In the genomic region with DNA sequence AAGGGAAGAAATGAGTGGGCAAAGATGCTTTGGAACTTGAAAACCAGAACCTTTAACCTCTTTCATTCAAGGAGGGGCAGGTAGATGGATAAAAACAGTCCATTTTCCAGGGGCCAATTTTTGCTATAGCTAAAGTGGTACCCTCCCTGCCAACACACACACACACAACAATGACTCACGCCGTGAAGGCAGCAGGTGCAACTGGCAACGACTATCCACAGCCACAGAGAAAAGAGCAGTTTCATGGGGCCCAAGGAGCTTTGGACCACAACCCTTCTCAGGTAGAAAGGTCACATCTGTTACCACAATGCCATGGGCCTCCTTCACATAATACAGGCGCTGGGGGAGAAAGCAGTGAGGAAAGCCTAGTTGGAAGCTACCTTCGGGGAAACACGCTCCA, we compare ENCODE assay signal across 28 mouse cellular contexts. TPM values are rescaled to one million over a fixed set of nuclear protein-coding genes. Genes with fewer than 3 reads are reported as not detected.
"Had no signal": no experiment of that assay in that cellular context is flagged by ENCODE, and none has a peak within 500 bp of the region (broad histone marks: within the 10 kb centered on the region; RNA-seq: fewer than 3 reads in every experiment).

No protein-coding gene starts in this region.

- H3K9ac ChIP-seq: heart, embryonic 12.5 days; hindbrain, embryonic 14.5 days; intestine, embryonic 15.5 days; limb, embryonic 12.5 days; liver, embryonic 13.5 days; liver, embryonic 15.5 days; liver, postnatal 0 days had no signal

- H3K27ac ChIP-seq: gastrocnemius, adult 2 months; heart, embryonic 10.5 days; hindbrain, embryonic 10.5 days; hindbrain, embryonic 14.5 days; intestine, embryonic 15.5 days; layer of hippocampus, adult 2 months; left cerebral cortex, adult 2 months; limb, embryonic 10.5 days; limb, embryonic 12.5 days; liver, embryonic 13.5 days; liver, embryonic 15.5 days had no signal

- H3K27me3 ChIP-seq: heart, embryonic 12.5 days; intestine, embryonic 15.5 days; limb, embryonic 12.5 days; liver, embryonic 13.5 days; liver, embryonic 15.5 days had no signal

- DNase-seq: gastrocnemius, adult 2 months; gastrocnemius, postnatal 10 days; gastrocnemius, postnatal 25 days; heart, adult 18-20 months; heart, postnatal 10 days; heart, postnatal 4 days; kidney, adult 18-20 months; kidney, adult 8-10 months; kidney, postnatal 10 days; kidney, postnatal 25 days; kidney, postnatal 4 days; liver; liver, embryonic 13.5 days; liver, postnatal 0 days had no signal

- ATAC-seq: hindbrain, embryonic 16.5 days; inflammation-experienced regulatory T-cells, adult 6 months; intestine, embryonic 15.5 days; intestine, postnatal 0 days; liver, postnatal 0 days had no signal

- H3K4me2 ChIP-seq: heart, embryonic 12.5 days; hindbrain, embryonic 14.5 days; intestine, embryonic 15.5 days; limb, embryonic 12.5 days; liver, embryonic 11.5 days; liver, embryonic 13.5 days; liver, embryonic 15.5 days had no signal

- H3K9me3 ChIP-seq: heart, embryonic 10.5 days; heart, embryonic 12.5 days; hindbrain, embryonic 10.5 days; intestine, embryonic 15.5 days; limb, embryonic 10.5 days; limb, embryonic 12.5 days; liver, embryonic 13.5 days; liver, embryonic 15.5 days had no signal

- H3K4me3 ChIP-seq: gastrocnemius, adult 2 months; heart, embryonic 10.5 days; heart, embryonic 12.5 days; hindbrain, embryonic 10.5 days; intestine, embryonic 15.5 days; layer of hippocampus, adult 2 months; left cerebral cortex, adult 2 months; limb, embryonic 10.5 days; limb, embryonic 12.5 days; liver, embryonic 13.5 days; liver, embryonic 15.5 days had no signal

RNA-seq across cellular contexts. Expression of gene Cgref1, which starts 10.4 kb away (rescaled TPM):
- polyA plus RNA-seq: inflammation-experienced regulatory T-cells, adult 6 months had no signal

RNA-seq across cellular contexts. Expression of gene Tcf23, which starts 12.7 kb away (rescaled TPM):
- polyA plus RNA-seq: hindbrain, embryonic 10.5 days; hindbrain, embryonic 16.5 days; inflammation-experienced regulatory T-cells, adult 6 months; limb, embryonic 10.5 days; limb, embryonic 12.5 days had no signal
